Mouse (Mus musculus): Measurements from ENCODE around the gene Rhbdl1. TPM values are rescaled to one million over a fixed set of nuclear protein-coding genes. Genes with fewer than 3 reads are reported as not detected.

Gene Rhbdl1
- polyA plus RNA-seq, 1 experiment, result 1.3 TPM

Other genes with a start within 250 kb of the Rhbdl1 start
- 0.05 TPM in 1 of 2 replicates, not detected in the other for gene Gng13, start 120.1 kb downstream of the Rhbdl1 start, polyA plus RNA-seq (2012; rRNA removed)
- 5.2 and 6.8 TPM in 2 replicates for gene Chtf18, start 109.9 kb downstream of the Rhbdl1 start, polyA plus RNA-seq (2012; rRNA removed)
- gene Rpusd1, start 109.6 kb downstream of the Rhbdl1 start, polyA plus RNA-seq (2012; rRNA removed), result 7.9 and 8.1 TPM in 2 replicates
- not detected in 2 replicates for gene Mslnl, start 101.3 kb downstream of the Rhbdl1 start, polyA plus RNA-seq (2012; rRNA removed)
- gene Msln, start 82.9 kb downstream of the Rhbdl1 start, polyA plus RNA-seq (2012; rRNA removed), result 8.0 and 9.1 TPM in 2 replicates
- 10.9 and 12.1 TPM in 2 replicates for gene Narfl, start 63.5 kb downstream of the Rhbdl1 start, polyA plus RNA-seq (2012; rRNA removed)
- gene Haghl, start 51.6 kb downstream of the Rhbdl1 start, polyA plus RNA-seq (2012; rRNA removed), result 7.7 and 9.7 TPM in 2 replicates
- 0.01 and 0.02 TPM in 2 replicates for gene Ccdc78, start 50.7 kb downstream of the Rhbdl1 start, polyA plus RNA-seq (2012; rRNA removed)
- 45.0 and 49.0 TPM in 2 replicates for gene Fam173a, start 44.4 kb downstream of the Rhbdl1 start, polyA plus RNA-seq (2012; rRNA removed)
- gene AC134908.4, start 41.6 kb downstream of the Rhbdl1 start, polyA plus RNA-seq (2012; rRNA removed), result not detected in 2 replicates
- gene Metrn, start 40.2 kb downstream of the Rhbdl1 start, polyA plus RNA-seq (2012; rRNA removed), result 13.1 and 16.2 TPM in 2 replicates
- 0.08 TPM in 2 replicates for gene Fbxl16, start 28.2 kb downstream of the Rhbdl1 start, polyA plus RNA-seq (2012; rRNA removed)
- 14.1 and 15.5 TPM in 2 replicates for gene Wdr24, start 13.7 kb downstream of the Rhbdl1 start, polyA plus RNA-seq (2012; rRNA removed)
- 22.4 and 24.2 TPM in 2 replicates for gene Jmjd8, start 8.4 kb downstream of the Rhbdl1 start, polyA plus RNA-seq (2012; rRNA removed)
- 82.1 and 92.4 TPM in 2 replicates for gene Stub1, start 3.9 kb downstream of the Rhbdl1 start, polyA plus RNA-seq (2012; rRNA removed)
- 2.9 and 3.8 TPM in 2 replicates for gene Gm20683, start 4.5 kb upstream of the Rhbdl1 start, polyA plus RNA-seq (2012; rRNA removed)
- 28.3 and 35.9 TPM in 2 replicates for gene Rhot2, start 7.6 kb upstream of the Rhbdl1 start, polyA plus RNA-seq (2012; rRNA removed)
- gene Wdr90, start 24.2 kb upstream of the Rhbdl1 start, polyA plus RNA-seq (2012; rRNA removed), result 8.8 and 9.9 TPM in 2 replicates
- 34.5 and 45.2 TPM in 2 replicates for gene Mcrip2, start 31.5 kb upstream of the Rhbdl1 start, polyA plus RNA-seq (2012; rRNA removed)
- gene Mettl26, start 37.8 kb upstream of the Rhbdl1 start, polyA plus RNA-seq (2012; rRNA removed), result 61.8 and 63.8 TPM in 2 replicates
- 0.13 and 0.16 TPM in 2 replicates for gene Wfikkn1, start 43.6 kb upstream of the Rhbdl1 start, polyA plus RNA-seq (2012; rRNA removed)
- gene Rab40c, start 82.4 kb upstream of the Rhbdl1 start, polyA plus RNA-seq (2012; rRNA removed), result 8.7 and 11.1 TPM in 2 replicates
- 123 and 127 TPM in 2 replicates for gene Pigq, start 107.6 kb upstream of the Rhbdl1 start, polyA plus RNA-seq (2012; rRNA removed)
- 2.6 and 3.4 TPM in 2 replicates for gene Nhlrc4, start 107.7 kb upstream of the Rhbdl1 start, polyA plus RNA-seq (2012; rRNA removed)
- 0.03 and 0.04 TPM in 2 replicates for gene A930017K11Rik, start 115.3 kb upstream of the Rhbdl1 start, polyA plus RNA-seq (2012; rRNA removed)
- 5.2 and 6.5 TPM in 2 replicates for gene Capn15, start 148.5 kb upstream of the Rhbdl1 start, polyA plus RNA-seq (2012; rRNA removed)
- gene Rab11fip3, start 232.3 kb upstream of the Rhbdl1 start, polyA plus RNA-seq (2012; rRNA removed), result 4.6 and 4.8 TPM in 2 replicates